Mouse (Mus musculus) left cerebral cortex, adult 18-20 months (tissue): ENCODE measurements around the gene Mus81. TPM values are rescaled to one million over a fixed set of nuclear protein-coding genes. Genes with fewer than 3 reads are reported as not detected.

Experiments
- DNase-seq, 2 experiments: peaks; one replicate each; pipeline ENCODE4 v3.0.0; 2021 to 2022; ENCODE audit warnings: low spot score in 2 of 2, mixed read lengths in 1 of 2
- total RNA-seq, 2 experiments: library from RNA; stranded (reverse); gene quantifications; 2 replicates each; pipeline ENCODE4 v1.2.3; 2021

The Mus81 gene
- total RNA-seq, 2 experiments from 2014 or later = 28.0 to 33.9 TPM

GRCm38 (mm10) chr19:5447515-5448353, 40.5 kb downstream of the Mus81 start, which contains the start of gene Fosl1:
Gene Fosl1 (plus strand): TSS chr19:5447547.
- DNase-seq = peak; percentile 71 to 77

GRCm38 (mm10) chr19:5445747-5446146, 42.5 kb downstream of the Mus81 start:
- DNase-seq = no peak

GRCm38 (mm10) chr19:5444954-5445353, 43.2 kb downstream of the Mus81 start:
- DNase-seq = no peak

GRCm38 (mm10) chr19:5444371-5444908, 43.8 kb downstream of the Mus81 start:
- no peak for DNase-seq

GRCm38 (mm10) chr19:5433951-5434350, 54.3 kb downstream of the Mus81 start:
- DNase-seq = no peak

GRCm38 (mm10) chr19:5432992-5433852, 55.0 kb downstream of the Mus81 start:
- no peak for DNase-seq

Other genes starting within 250 kb of the Mus81 start
- gene Pacs1, start 215.3 kb downstream of the Mus81 start, total RNA-seq = 10 to 100 TPM; 57.3 to 61.0 TPM
- gene Sf3b2, start 192.9 kb downstream of the Mus81 start, total RNA-seq = 100 to 1,000 TPM; 209 to 213 TPM
- gene Gal3st3, start 190.1 kb downstream of the Mus81 start, total RNA-seq = 10 to 100 TPM; 70.5 to 73.8 TPM
- gene Catsper1, start 152.7 kb downstream of the Mus81 start, total RNA-seq = not detected
- 10 to 100 TPM; 25.4 to 26.9 TPM for gene Cst6, start 138.8 kb downstream of the Mus81 start, total RNA-seq
- 10 to 100 TPM; 22.6 to 26.3 TPM for gene Eif1ad, start 121.7 kb downstream of the Mus81 start, total RNA-seq
- 10 to 100 TPM; 83.5 to 84.2 TPM for gene Banf1, start 121.2 kb downstream of the Mus81 start, total RNA-seq
- gene Sart1, start 99.7 kb downstream of the Mus81 start, total RNA-seq = 10 to 100 TPM; 78.4 to 88.6 TPM
- not detected for gene Tsga10ip, start 85.9 kb downstream of the Mus81 start, total RNA-seq
- 100 to 1,000 TPM; 263 to 283 TPM for gene Drap1, start 63.4 kb downstream of the Mus81 start, total RNA-seq
- 10 to 100 TPM; 73.6 to 75.6 TPM for gene AI837181, start 63.3 kb downstream of the Mus81 start, total RNA-seq
- gene Fosl1, start 40.9 kb downstream of the Mus81 start, total RNA-seq = not detected
- 10 to 100 TPM; 28.3 to 31.5 TPM for gene Ccdc85b, start 30.5 kb downstream of the Mus81 start, total RNA-seq
- gene Fibp, start 27.8 kb downstream of the Mus81 start, total RNA-seq = 10 to 100 TPM; 91.2 to 98.9 TPM
- under 1 TPM; 0.33 to 0.61 TPM for gene Ctsw, start 19.9 kb downstream of the Mus81 start, total RNA-seq
- 10 to 100 TPM; 12.9 to 15.9 TPM for gene Efemp2, start 14.4 kb downstream of the Mus81 start, total RNA-seq
- gene Cfl1, start 2.1 kb upstream of the Mus81 start, total RNA-seq = 1,000 to 10,000 TPM; 1,316 to 1,327 TPM
- gene 1700020D05Rik, start 15.4 kb upstream of the Mus81 start, total RNA-seq = 1 to 10 TPM; 5.3 to 6.7 TPM
- 10 to 100 TPM; 88.3 TPM for gene Snx32, start 22.1 kb upstream of the Mus81 start, total RNA-seq
- gene Ovol1, start 72.2 kb upstream of the Mus81 start, total RNA-seq = not detected
- 1 to 10 TPM; 5.7 to 6.1 TPM for gene Ap5b1, start 79.6 kb upstream of the Mus81 start, total RNA-seq
- gene Rnaseh2c, start 113.5 kb upstream of the Mus81 start, total RNA-seq = 10 to 100 TPM; 83.1 to 83.4 TPM
- gene Kat5, start 121.8 kb upstream of the Mus81 start, total RNA-seq = 10 to 100 TPM; 92.6 to 96.3 TPM
- gene Rela, start 149.1 kb upstream of the Mus81 start, total RNA-seq = 10 to 100 TPM; 18.8 to 22.0 TPM
- gene Sipa1, start 175.3 kb upstream of the Mus81 start, total RNA-seq = 10 to 100 TPM; 11.5 to 13.3 TPM
- 10 to 100 TPM; 18.8 to 22.4 TPM for gene Map3k11, start 200.3 kb upstream of the Mus81 start, total RNA-seq
- 10 to 100 TPM; 61.1 to 74.0 TPM for gene Pcnx3, start 200.5 kb upstream of the Mus81 start, total RNA-seq
- gene Kcnk7, start 216.0 kb upstream of the Mus81 start, total RNA-seq = not detected
- 10 to 100 TPM; 23.7 to 24.7 TPM for gene Ehbp1l1, start 237.9 kb upstream of the Mus81 start, total RNA-seq
- gene Fam89b, start 241.3 kb upstream of the Mus81 start, total RNA-seq = 10 to 100 TPM; 24.4 to 30.9 TPM